In the genomic region with DNA sequence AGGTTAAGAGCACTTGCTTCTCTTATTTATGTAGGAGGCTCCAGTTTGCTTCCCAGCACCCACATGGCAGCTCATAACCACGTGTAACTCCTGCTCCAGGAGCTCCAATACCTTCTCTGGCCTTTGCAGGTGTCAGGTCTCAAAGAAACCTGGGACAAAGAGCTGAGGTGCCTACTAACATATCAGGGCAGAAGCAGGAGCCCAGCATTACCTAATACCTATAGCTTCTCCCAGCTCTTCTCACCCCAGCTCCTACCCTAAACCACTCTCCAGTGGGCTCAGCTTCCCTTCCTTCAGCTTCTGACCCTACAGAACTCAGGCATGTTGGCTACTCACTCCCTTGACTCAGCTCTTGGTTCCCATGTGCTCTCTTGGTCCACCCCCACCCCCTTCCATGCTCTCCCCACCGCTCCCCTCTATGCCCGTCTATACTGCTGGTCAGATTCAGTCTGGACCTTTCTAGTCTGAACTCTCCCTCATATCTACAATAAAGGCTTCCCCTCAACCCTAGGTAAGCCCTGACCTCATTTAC, we compare ENCODE assay signal across 10 mouse cellular contexts. TPM values are rescaled to one million over a fixed set of nuclear protein-coding genes. Genes with fewer than 3 reads are reported as not detected.
DNase-seq lines count a peak whose midpoint lies in the region; ATAC-seq and TF ChIP-seq lines count a peak whose summit lies in the region.
"Had no signal": no experiment of that assay in that cellular context is flagged by ENCODE, and none has a peak within 500 bp of the region (broad histone marks: within the 10 kb centered on the region; RNA-seq: fewer than 3 reads in every experiment).

No protein-coding gene starts in this region.

- peaks cover 19% of the 10 kb centered on the region for H3K79me2 ChIP-seq in MEL (ENCODE audit: control insufficient read depth, insufficient read depth, low read length, poor library complexity)

- no peaks in the 10 kb centered on the region for H3K9me3 ChIP-seq in heart, embryonic 14.5 days (ENCODE audit: control insufficient read depth, low read length)
- H3K9me3 ChIP-seq in MEL (replicated peaks; ENCODE audit: insufficient read depth, low read length) = no peaks in the 10 kb centered on the region
- no peaks in the 10 kb centered on the region for H3K9me3 ChIP-seq in hindbrain, embryonic 14.5 days (ENCODE audit: control insufficient read depth, low read length)
- H3K9me3 ChIP-seq in midbrain, embryonic 11.5 days (ENCODE audit: control insufficient read depth, low read length) = no peaks in the 10 kb centered on the region

- no peak overlapping the region for H3K27ac ChIP-seq in heart, embryonic 14.5 days (replicated peaks in 1 of 2; ENCODE audit: control insufficient read depth in 1 of 2, insufficient read depth in 1 of 2, low read depth in 2 of 2, low read length in 2 of 2)
- peak overlapping the region; percentile 93 for H3K27ac ChIP-seq in MEL (ENCODE audit: control insufficient read depth, low read depth, low read length)
- H3K27ac ChIP-seq in hindbrain, embryonic 14.5 days = no peak overlapping the region
- H3K27ac ChIP-seq in midbrain, embryonic 11.5 days (ENCODE audit: low read depth, low read length) = no peak overlapping the region

- peaks cover 33% of the 10 kb centered on the region for H3K36me3 ChIP-seq in heart, embryonic 14.5 days (ENCODE audit: control insufficient read depth, insufficient read depth, low read length)
- peaks cover 10 to 22% of the 10 kb centered on the region in 2 experiments for H3K36me3 ChIP-seq in MEL (ENCODE audit: control insufficient read depth in 1 of 2, insufficient read depth in 2 of 2, low read length in 2 of 2)
- peaks cover 34% of the 10 kb centered on the region for H3K36me3 ChIP-seq in hindbrain, embryonic 14.5 days (replicated peaks; ENCODE audit: control insufficient read depth, insufficient read depth)
- peaks cover 5% of the 10 kb centered on the region; the same call in 1 of the 2 replicates for H3K36me3 ChIP-seq in midbrain, embryonic 11.5 days (ENCODE audit: control insufficient read depth, insufficient read depth, low read length)

- TF ChIP-seq RAD21 in MEL (IDR thresholded peaks at IDR 0.05; ENCODE audit: low read depth, low read length) = no peak

- no peak for DNase-seq in heart, adult 8-10 months (ENCODE audit: low spot score)
- peak; percentile 22 for DNase-seq in MEL (ENCODE audit: low read depth, low spot score)
- DNase-seq in hindbrain, embryonic 14.5 days (ENCODE audit: low spot score) = no peak
- peak; percentile 81 for DNase-seq in midbrain, embryonic 11.5 days (ENCODE audit: low spot score, missing footprints)
- DNase-seq in right cerebral cortex, postnatal 25 days = no peak
- DNase-seq in cerebellum, adult 18-20 months = no peak
- DNase-seq in left cerebral cortex, postnatal 36 days (ENCODE audit: low spot score in 2 of 2) = no peak
- DNase-seq: right cerebral cortex, adult 18-20 months had no signal

- H3K4me3 ChIP-seq in heart, embryonic 14.5 days (ENCODE audit: control insufficient read depth in 1 of 2, insufficient read depth in 1 of 2, low read depth in 1 of 2, low read length in 2 of 2) = peak overlapping the region in 1 of 2 experiments; percentile 70; a peak in 2 of 4 replicates
- peak overlapping the region; percentile 87 to 91 for H3K4me3 ChIP-seq in MEL (ENCODE audit: control insufficient read depth in 1 of 2, insufficient read depth in 1 of 2, low read depth in 2 of 2, low read length in 2 of 2)
- peak overlapping the region; percentile 59 for H3K4me3 ChIP-seq in hindbrain, embryonic 14.5 days (replicated peaks; ENCODE audit: low read length)
- peak overlapping the region; percentile 65; the same call in 1 of the 2 replicates for H3K4me3 ChIP-seq in midbrain, embryonic 11.5 days (ENCODE audit: low read depth, low read length)

- WGBS in heart, embryonic 14.5 days = 83% methylated on average over 3 of the region's 3 CpGs
- 88% methylated on average over 3 of the region's 3 CpGs for WGBS in hindbrain, embryonic 14.5 days
- WGBS in midbrain, embryonic 11.5 days = 96% methylated on average over 3 of the region's 3 CpGs

- TF ChIP-seq EP300 in MEL (IDR thresholded peaks at IDR 0.05; ENCODE audit: low read depth in 1 of 2, low read length in 2 of 2) = no peak

- no peaks in the 10 kb centered on the region for H3K27me3 ChIP-seq in heart, embryonic 14.5 days (ENCODE audit: control insufficient read depth, insufficient read depth, low read length)
- H3K27me3 ChIP-seq in MEL (ENCODE audit: control insufficient read depth in 1 of 2, insufficient read depth in 2 of 2, low read length in 2 of 2) = no peaks in the 10 kb centered on the region
- H3K27me3 ChIP-seq in hindbrain, embryonic 14.5 days (ENCODE audit: control insufficient read depth, insufficient read depth, low read length) = no peaks in the 10 kb centered on the region
- H3K27me3 ChIP-seq in midbrain, embryonic 11.5 days (ENCODE audit: control insufficient read depth, insufficient read depth, low read length) = no peaks in the 10 kb centered on the region

- H3K9ac ChIP-seq in heart, embryonic 14.5 days (ENCODE audit: low read length) = no peak overlapping the region
- H3K9ac ChIP-seq in MEL (ENCODE audit: control insufficient read depth, low read depth, low read length, poor library complexity, severe bottlenecking) = peak overlapping the region; percentile 87
- peak overlapping the region; percentile 82 for H3K9ac ChIP-seq in hindbrain, embryonic 14.5 days
- H3K9ac ChIP-seq in midbrain, embryonic 11.5 days (ENCODE audit: low read length) = no peak overlapping the region

- intact Hi-C loops in left cerebral cortex, postnatal 36 days (cut with DNase I) = no loop called here

- TF ChIP-seq CTCF in MEL (IDR thresholded peaks at IDR 0.05 in 2 of 3, conservative IDR thresholded peaks at IDR 0.05 in 1 of 3; ENCODE audit: control insufficient read depth in 1 of 3, insufficient read depth in 1 of 3, low read depth in 2 of 3, low read length in 3 of 3, poor library complexity in 1 of 3, severe bottlenecking in 1 of 3) = no peak

- no peak for ATAC-seq in heart, embryonic 14.5 days (ENCODE audit: insufficient number of reproducible peaks, insufficient read depth, low FRiP score, low read depth)
- no peak for ATAC-seq in hindbrain, embryonic 14.5 days (ENCODE audit: low FRiP score)
- no peak for ATAC-seq in midbrain, embryonic 11.5 days (ENCODE audit: low FRiP score)
- ATAC-seq: CD4-positive, CD25-positive, alpha-beta regulatory T cell, adult 4 months had no signal

- TF ChIP-seq POLR2A in MEL (IDR thresholded peaks at IDR 0.05; ENCODE audit: control insufficient read depth in 1 of 2, insufficient read depth in 1 of 2, low read depth in 1 of 2, low read length in 2 of 2, poor library complexity in 1 of 2) = no peak

- peak overlapping the region; percentile 72 for H3K4me2 ChIP-seq in heart, embryonic 14.5 days (ENCODE audit: low read length)
- H3K4me2 ChIP-seq in hindbrain, embryonic 14.5 days (replicated peaks) = peak overlapping the region; percentile 81
- peak overlapping the region; percentile 65 for H3K4me2 ChIP-seq in midbrain, embryonic 11.5 days

- H3K4me1 ChIP-seq in heart, embryonic 14.5 days (ENCODE audit: control insufficient read depth in 2 of 2, insufficient read depth in 2 of 2, low read length in 2 of 2) = peaks cover 2 to 19% of the 10 kb centered on the region in 2 experiments; a peak in 3 of 4 replicates
- H3K4me1 ChIP-seq in MEL (ENCODE audit: control insufficient read depth in 1 of 2, insufficient read depth in 2 of 2, low read length in 2 of 2) = peaks cover 5 to 15% of the 10 kb centered on the region in 2 experiments; a peak in 3 of 4 replicates
- peaks cover 26% of the 10 kb centered on the region for H3K4me1 ChIP-seq in hindbrain, embryonic 14.5 days (replicated peaks; ENCODE audit: control insufficient read depth, insufficient read depth, low read length)
- H3K4me1 ChIP-seq in midbrain, embryonic 11.5 days (ENCODE audit: control insufficient read depth, insufficient read depth, low read length) = peaks cover 15% of the 10 kb centered on the region

TF ChIP-seq in MEL, 35 proteins besides CTCF, POLR2A, EP300 and RAD21:
- TF ChIP-seq MXI1 (IDR thresholded peaks at IDR 0.05; ENCODE audit: low read depth, low read length) = peak; percentile 10
- no peak for TF ChIP-seq USF1 (IDR thresholded peaks at IDR 0.05; ENCODE audit: low read depth, low read length)
TF ChIP-seq in MEL: peak in this region for 1.

RNA-seq across cellular contexts. Expression of gene 1110008L16Rik, which starts 1.5 kb away (rescaled TPM):
- 10.1 and 10.4 TPM in 2 replicates for polyA plus RNA-seq in heart, embryonic 14.5 days (2014; fragmentation: Nextera tagmentation; extraction: Ambion mirVana)
- total RNA-seq in heart, adult 8-10 months (2022) = 10 to 100 TPM; 10.3 to 14.4 (median 12.2) TPM
- total RNA-seq in MEL (2012; rRNA removed) = 21.4 and 26.2 TPM in 2 replicates
- 10 to 100 TPM in 1 of 2 experiments, not detected in 1; 24.9 TPM for polyA plus RNA-seq in MEL (2012; ENCODE audit: insufficient read depth in 1 of 2, insufficient read length in 2 of 2, low read depth in 1 of 2, low replicate concordance in 2 of 2, missing spikeins in 1 of 2)
- 7.9 and 10.7 TPM in 2 replicates for polyA plus RNA-seq in hindbrain, embryonic 14.5 days (2014; fragmentation: Nextera tagmentation; extraction: Ambion mirVana)
- 17.1 and 17.9 TPM in 2 replicates for polyA plus RNA-seq in midbrain, embryonic 11.5 days (2014; fragmentation: Nextera tagmentation; extraction: Ambion mirVana)
- total RNA-seq in left cerebral cortex, postnatal 36 days (2021) = 1 to 10 TPM; 7.5 to 8.7 TPM

RNA-seq across cellular contexts. Expression of gene Ppp2r3c, which starts 1.9 kb away (rescaled TPM):
- 11.3 and 11.8 TPM in 2 replicates for polyA plus RNA-seq in heart, embryonic 14.5 days (2014; fragmentation: Nextera tagmentation; extraction: Ambion mirVana)
- 10 to 100 TPM in 1 of 4 experiments, 1 to 10 TPM in 3; 8.4 to 10.9 (median 9.3) TPM for total RNA-seq in heart, adult 8-10 months (2022)
- 10.9 and 12.6 TPM in 2 replicates for total RNA-seq in MEL (2012; rRNA removed)
- 10 to 100 TPM in 1 of 2 experiments, not detected in 1; 12.3 TPM for polyA plus RNA-seq in MEL (2012; ENCODE audit: insufficient read depth in 1 of 2, insufficient read length in 2 of 2, low read depth in 1 of 2, low replicate concordance in 2 of 2, missing spikeins in 1 of 2)
- 23.4 and 24.2 TPM in 2 replicates for polyA plus RNA-seq in hindbrain, embryonic 14.5 days (2014; fragmentation: Nextera tagmentation; extraction: Ambion mirVana)
- 33.4 and 37.4 TPM in 2 replicates for polyA plus RNA-seq in midbrain, embryonic 11.5 days (2014; fragmentation: Nextera tagmentation; extraction: Ambion mirVana)
- total RNA-seq in left cerebral cortex, postnatal 36 days (2021) = 10 to 100 TPM; 11.0 to 13.0 TPM

Comparison
In these comparisons a context has a peak if more than half of its experiments do, and no peak if none do; other contexts are left out.
1. H3K9ac ChIP-seq: peak in MEL (single experiment) and hindbrain, embryonic 14.5 days (single experiment); none in heart, embryonic 14.5 days (single experiment) and midbrain, embryonic 11.5 days (single experiment).
2. DNase-seq: peak in MEL (single experiment) and midbrain, embryonic 11.5 days (single experiment); none in heart, adult 8-10 months (single experiment), hindbrain, embryonic 14.5 days (single experiment), right cerebral cortex, postnatal 25 days (single experiment), cerebellum, adult 18-20 months (0 of 2) and left cerebral cortex, postnatal 36 days (0 of 2).
3. Peak in every context shown above with its lines, with median percentiles within 50 percentile points of each other: H3K4me2 ChIP-seq.